Mouse (Mus musculus): ENCODE measurements around the gene Fam171a2. TPM values are rescaled to one million over a fixed set of nuclear protein-coding genes. Genes with fewer than 3 reads are reported as not detected.
A peak's percentile ranks its signal among the peaks of the same experiment; 100 is the strongest.

Fam171a2 gene
- polyA plus RNA-seq, 1 experiment from 2014 or later: 0.86 TPM

- Histone ChIP-seq H3K4me3 (ENCODE audit: low read length) (peak overlapping the region; percentile 42), H3K36me3 (ENCODE audit: control insufficient read depth, insufficient read depth, low read length) (peaks cover 6% of the 10 kb centered on the region; the same call in 1 of the 2 replicates), H3K9ac (ENCODE audit: low read depth, low read length) (peak overlapping the region; percentile 60), H3K27me3 (replicated peaks; ENCODE audit: control insufficient read depth, insufficient read depth, low read length) (no peaks in the 10 kb centered on the region), H3K27ac (ENCODE audit: low read length) (peak overlapping the region; percentile 98), H3K4me1 (ENCODE audit: control insufficient read depth, insufficient read depth, low read length) (peaks cover 33% of the 10 kb centered on the region), H3K4me2 (ENCODE audit: low read depth, low read length) (peak overlapping the region; percentile 50), H3K9me3 (ENCODE audit: control insufficient read depth, low read length) (no peaks in the 10 kb centered on the region)
- 32% methylated on average over 15 of the region's 15 CpGs for WGBS
- no peak for ATAC-seq
Observed at GRCm38 (mm10) chr11:102408888-102409794, 38.3 kb downstream of the Fam171a2 start.

- peak; percentile 92 for ATAC-seq
- Histone ChIP-seq H3K36me3 (ENCODE audit: control insufficient read depth, insufficient read depth, low read length) (peaks cover 9% of the 10 kb centered on the region; the same call in 1 of the 2 replicates), H3K9me3 (ENCODE audit: control insufficient read depth, low read length) (no peaks in the 10 kb centered on the region), H3K4me2 (ENCODE audit: low read depth, low read length) (peak overlapping the region; percentile 74), H3K4me1 (ENCODE audit: control insufficient read depth, insufficient read depth, low read length) (peaks cover 33% of the 10 kb centered on the region), H3K27me3 (replicated peaks; ENCODE audit: control insufficient read depth, insufficient read depth, low read length) (no peaks in the 10 kb centered on the region), H3K4me3 (ENCODE audit: low read length) (peak overlapping the region; percentile 92), H3K27ac (ENCODE audit: low read length) (peak overlapping the region; percentile 98), H3K9ac (ENCODE audit: low read depth, low read length) (peak overlapping the region; percentile 95)
- WGBS: under 1% methylated on average over 32 of the region's 32 CpGs
Observed at GRCm38 (mm10) chr11:102408344-102408876, 39.1 kb downstream of the Fam171a2 start.

GRCm38 (mm10) chr11:102407834-102408215, 39.7 kb downstream of the Fam171a2 start, which contains the start of gene Slc25a39:
Slc25a39 (minus strand) TSS chr11:102407946.
- H3K36me3 ChIP-seq (ENCODE audit: control insufficient read depth, insufficient read depth, low read length): peaks cover 9% of the 10 kb centered on the region; the same call in 1 of the 2 replicates
- peaks cover 33% of the 10 kb centered on the region for H3K4me1 ChIP-seq (ENCODE audit: control insufficient read depth, insufficient read depth, low read length)
- peak within 1 kb of the TSS; percentile 98 for H3K27ac ChIP-seq (ENCODE audit: low read length)
- H3K4me2 ChIP-seq (ENCODE audit: low read depth, low read length): peak within 1 kb of the TSS; percentile 74
- peak within 1 kb of the TSS; percentile 92 for H3K4me3 ChIP-seq (ENCODE audit: low read length)
- WGBS: under 1% methylated on average over 19 of the region's 19 CpGs
- H3K9me3 ChIP-seq (ENCODE audit: control insufficient read depth, low read length): no peaks in the 10 kb centered on the region
- peak; percentile 24; the same call in 1 of the 2 replicates for ATAC-seq
- no peaks in the 10 kb centered on the region for H3K27me3 ChIP-seq (replicated peaks; ENCODE audit: control insufficient read depth, insufficient read depth, low read length)
- peak within 1 kb of the TSS; percentile 95 for H3K9ac ChIP-seq (ENCODE audit: low read depth, low read length)

DNA sequence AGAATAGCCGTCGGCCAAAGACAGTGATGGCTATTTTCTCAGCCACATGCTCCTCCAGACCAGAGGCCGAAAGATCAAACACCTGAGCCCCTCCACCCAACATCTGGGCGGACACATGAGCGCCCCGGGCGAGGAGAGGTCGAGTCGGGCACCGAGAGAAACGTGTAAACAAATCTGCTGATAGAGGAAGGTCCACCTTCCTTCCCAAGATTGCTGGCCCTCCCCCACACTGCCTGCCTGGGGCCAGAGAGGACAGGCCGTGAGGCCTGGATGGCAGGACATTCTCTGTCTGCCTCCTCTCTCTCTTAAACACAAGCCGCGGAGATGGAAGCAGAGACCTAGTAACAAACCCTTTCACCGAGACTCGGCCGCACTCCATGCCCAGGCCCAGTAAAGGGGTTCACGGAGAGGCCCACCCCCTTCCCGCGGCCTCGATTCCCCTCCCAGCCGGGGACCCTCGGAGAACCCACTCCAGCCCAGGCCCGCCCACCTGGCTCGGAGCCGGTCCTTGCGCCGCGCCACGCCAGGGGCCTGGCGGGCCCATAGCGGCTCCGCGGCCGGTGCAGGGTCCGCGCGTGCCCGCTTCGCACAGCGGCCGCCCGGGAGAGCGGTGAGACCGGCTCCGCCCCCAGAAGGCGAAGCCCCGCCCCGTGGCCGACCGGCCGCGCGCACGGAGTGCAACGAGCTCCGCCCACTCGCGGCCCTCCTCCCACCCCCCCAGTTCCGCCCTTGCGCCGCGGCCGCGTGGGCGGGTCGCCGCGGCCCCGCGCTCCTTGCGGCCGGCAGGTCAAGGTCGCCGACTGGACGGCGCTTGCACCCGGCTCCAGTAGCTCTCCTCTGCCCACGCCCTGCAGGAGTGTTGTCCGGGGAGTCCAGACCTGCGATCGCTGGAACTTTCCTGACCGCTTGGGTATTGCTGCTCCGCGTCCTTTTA, 40.3 kb downstream of the Fam171a2 start:
- peak overlapping the region; percentile 98 for H3K27ac ChIP-seq (ENCODE audit: low read length)
- H3K4me1 ChIP-seq (ENCODE audit: control insufficient read depth, insufficient read depth, low read length): peaks cover 33% of the 10 kb centered on the region
- H3K9me3 ChIP-seq (ENCODE audit: control insufficient read depth, low read length): no peaks in the 10 kb centered on the region
- no peaks in the 10 kb centered on the region for H3K27me3 ChIP-seq (replicated peaks; ENCODE audit: control insufficient read depth, insufficient read depth, low read length)
- H3K36me3 ChIP-seq (ENCODE audit: control insufficient read depth, insufficient read depth, low read length): peaks cover 9% of the 10 kb centered on the region; the same call in 1 of the 2 replicates
- WGBS: under 1% methylated on average over 77 of the region's 85 CpGs
- peak overlapping the region; percentile 92 for H3K4me3 ChIP-seq (ENCODE audit: low read length)
- H3K4me2 ChIP-seq (ENCODE audit: low read depth, low read length): peak overlapping the region; percentile 74
- H3K9ac ChIP-seq (ENCODE audit: low read depth, low read length): peak overlapping the region; percentile 95
- ATAC-seq: peak; percentile 71

- ATAC-seq: no peak
- peaks cover 33% of the 10 kb centered on the region for H3K4me1 ChIP-seq (ENCODE audit: control insufficient read depth, insufficient read depth, low read length)
- no peaks in the 10 kb centered on the region for H3K9me3 ChIP-seq (ENCODE audit: control insufficient read depth, low read length)
- H3K36me3 ChIP-seq (ENCODE audit: control insufficient read depth, insufficient read depth, low read length): peaks cover 9% of the 10 kb centered on the region; the same call in 1 of the 2 replicates
- peak overlapping the region; percentile 98 for H3K27ac ChIP-seq (ENCODE audit: low read length)
- peak overlapping the region; percentile 95 for H3K9ac ChIP-seq (ENCODE audit: low read depth, low read length)
- H3K4me2 ChIP-seq (ENCODE audit: low read depth, low read length): peak overlapping the region; percentile 74
- no peaks in the 10 kb centered on the region for H3K27me3 ChIP-seq (replicated peaks; ENCODE audit: control insufficient read depth, insufficient read depth, low read length)
- 9% methylated on average over 3 of the region's 3 CpGs for WGBS
- peak overlapping the region; percentile 92 for H3K4me3 ChIP-seq (ENCODE audit: low read length)
Observed at GRCm38 (mm10) chr11:102406401-102406800, 41.1 kb downstream of the Fam171a2 start.

DNA sequence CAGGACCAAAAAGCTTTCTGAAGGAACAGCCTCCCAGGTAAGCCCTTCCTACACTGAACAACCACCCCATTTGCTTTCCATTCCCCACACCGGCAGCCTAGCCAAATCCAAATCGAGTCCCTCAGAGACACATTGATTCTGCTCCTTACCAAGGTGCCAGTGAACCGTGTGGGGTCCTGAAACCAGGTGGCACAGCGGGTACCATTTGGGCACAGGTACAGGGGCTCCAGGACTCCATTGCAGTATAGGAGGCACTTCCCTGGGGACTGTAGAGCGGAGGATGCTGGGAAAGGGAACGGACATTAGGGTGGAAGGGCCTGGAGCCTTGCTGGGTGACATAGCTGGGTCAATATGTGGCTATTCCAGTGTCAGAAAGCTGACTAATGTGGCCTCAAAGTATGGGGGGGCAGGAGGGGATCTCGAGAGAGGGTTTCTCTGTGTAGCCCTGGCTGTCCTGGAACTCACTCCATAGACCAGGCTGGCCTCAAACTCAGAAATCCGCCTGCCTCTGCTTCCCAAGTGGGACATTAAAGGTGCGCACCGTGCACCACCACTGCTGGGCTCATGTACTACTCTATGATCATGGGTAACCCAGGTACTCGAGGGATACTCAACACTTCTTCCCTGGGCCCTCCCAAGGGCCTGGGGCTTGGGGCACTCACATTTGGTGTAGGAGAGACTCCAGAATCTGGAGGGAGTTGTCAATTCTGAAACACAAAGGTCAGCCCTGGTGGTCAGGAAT, 41.8 kb downstream of the Fam171a2 start:
- ATAC-seq: no peak
- peaks cover 9% of the 10 kb centered on the region; the same call in 1 of the 2 replicates for H3K36me3 ChIP-seq (ENCODE audit: control insufficient read depth, insufficient read depth, low read length)
- peak overlapping the region; percentile 92 for H3K4me3 ChIP-seq (ENCODE audit: low read length)
- WGBS: 82% methylated on average over 11 of the region's 11 CpGs
- no peaks in the 10 kb centered on the region for H3K9me3 ChIP-seq (ENCODE audit: control insufficient read depth, low read length)
- H3K4me2 ChIP-seq (ENCODE audit: low read depth, low read length): peak overlapping the region; percentile 74
- H3K9ac ChIP-seq (ENCODE audit: low read depth, low read length): peak overlapping the region; percentile 95
- no peaks in the 10 kb centered on the region; the same call in 1 of the 2 replicates for H3K27me3 ChIP-seq (replicated peaks; ENCODE audit: control insufficient read depth, insufficient read depth, low read length)
- peaks cover 38% of the 10 kb centered on the region for H3K4me1 ChIP-seq (ENCODE audit: control insufficient read depth, insufficient read depth, low read length)
- H3K27ac ChIP-seq (ENCODE audit: low read length): no peak overlapping the region

DNA sequence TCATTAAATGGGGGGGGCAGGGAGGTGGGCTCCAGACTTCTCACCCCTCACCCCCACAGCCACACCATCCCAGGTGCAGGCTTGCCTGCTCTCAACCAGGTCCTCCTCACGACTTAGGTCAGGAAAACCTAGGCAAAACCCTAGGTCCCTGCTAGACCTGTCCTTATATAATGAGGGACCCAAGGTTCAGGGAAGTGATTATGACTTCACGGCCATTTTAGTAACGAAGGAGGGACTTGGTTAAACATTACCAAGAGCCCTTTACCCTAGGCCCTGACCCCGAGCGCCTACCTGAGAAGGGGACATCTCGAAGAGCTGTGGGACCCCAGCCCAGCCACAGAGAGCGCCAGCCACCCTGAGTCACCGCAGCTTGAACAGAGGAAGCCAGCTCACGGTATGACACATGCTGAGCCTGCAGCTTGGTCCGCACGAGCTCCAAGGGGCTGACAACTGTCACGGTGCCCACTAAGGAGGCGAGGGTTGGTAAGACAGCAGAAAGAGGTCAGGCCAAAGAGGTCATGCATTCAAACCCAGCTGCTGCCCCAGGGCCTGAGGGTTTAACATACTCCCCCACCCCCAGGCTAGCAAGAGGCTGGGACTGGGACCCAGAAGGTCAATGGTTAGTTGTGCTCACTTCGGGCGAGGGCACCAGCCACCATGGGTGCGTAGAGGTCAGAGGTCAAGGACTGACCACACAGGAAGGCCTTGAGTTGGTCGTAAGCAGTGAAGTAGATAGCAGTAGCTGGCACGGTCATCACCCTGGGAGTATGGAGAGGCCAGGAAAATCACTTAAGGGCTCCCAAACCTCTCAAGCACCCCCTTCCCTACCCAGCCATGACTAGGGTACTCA, 43.1 kb downstream of the Fam171a2 start:
- Histone ChIP-seq H3K4me3 (ENCODE audit: low read length) (no peak overlapping the region), H3K4me2 (ENCODE audit: low read depth, low read length) (0 out of 2 replicates have a peak overlapping the region, but pooled peaks have one; percentile 17), H3K9ac (ENCODE audit: low read depth, low read length) (0 out of 2 replicates have a peak overlapping the region, but pooled peaks have one; percentile 16), H3K9me3 (ENCODE audit: control insufficient read depth, low read length) (no peaks in the 10 kb centered on the region), H3K27me3 (replicated peaks; ENCODE audit: control insufficient read depth, insufficient read depth, low read length) (peaks cover 9% of the 10 kb centered on the region), H3K4me1 (ENCODE audit: control insufficient read depth, insufficient read depth, low read length) (peaks cover 41% of the 10 kb centered on the region), H3K36me3 (ENCODE audit: control insufficient read depth, insufficient read depth, low read length) (peaks cover 9% of the 10 kb centered on the region; the same call in 1 of the 2 replicates), H3K27ac (ENCODE audit: low read length) (no peak overlapping the region)
- WGBS: 76% methylated on average over 18 of the region's 18 CpGs
- ATAC-seq: no peak

- no peaks in the 10 kb centered on the region for H3K9me3 ChIP-seq (ENCODE audit: control insufficient read depth, low read length)
- no peak overlapping the region for H3K4me2 ChIP-seq (ENCODE audit: low read depth, low read length)
- H3K4me3 ChIP-seq (ENCODE audit: low read length): no peak overlapping the region
- no peak overlapping the region for H3K27ac ChIP-seq (ENCODE audit: low read length)
- H3K9ac ChIP-seq (ENCODE audit: low read depth, low read length): no peak overlapping the region
- 93% methylated on average over 11 of the region's 11 CpGs for WGBS
- peaks cover 9% of the 10 kb centered on the region; the same call in 1 of the 2 replicates for H3K36me3 ChIP-seq (ENCODE audit: control insufficient read depth, insufficient read depth, low read length)
- no peak for ATAC-seq
- H3K27me3 ChIP-seq (replicated peaks; ENCODE audit: control insufficient read depth, insufficient read depth, low read length): peaks cover 12% of the 10 kb centered on the region
- peaks cover 43% of the 10 kb centered on the region for H3K4me1 ChIP-seq (ENCODE audit: control insufficient read depth, insufficient read depth, low read length)
Observed at GRCm38 (mm10) chr11:102403657-102404056, 43.8 kb downstream of the Fam171a2 start.
